Mouse (Mus musculus) lung, postnatal 0 days (tissue): Measurements from ENCODE around the gene Rhbdd3.

Source experiments
- CTCF ChIP-seq: IDR thresholded peaks from 2 replicates; pipeline ENCODE4 v1.5.1; 2016; ENCODE audit warnings: antibody characterized with exemption, mild to moderate bottlenecking
- EP300 ChIP-seq: IDR thresholded peaks from 2 replicates; pipeline ENCODE4 v1.6.1; 2016; ENCODE audit warnings: antibody characterized with exemption, mild to moderate bottlenecking, control low read depth

- TF ChIP-seq EP300 (no peak), CTCF (peak; percentile 31; the same call in 1 of the 2 replicates)
These were observed 23.0 kb upstream of the Rhbdd3 start for GRCm38 (mm10) chr11:5075760-5076159.
